Mouse (Mus musculus) kidney, postnatal 0 days (tissue): ENCODE measurements around the gene Syt15. TPM values are rescaled to one million over a fixed set of nuclear protein-coding genes. Genes with fewer than 3 reads are reported as not detected.
"Not testable (repeated sequence)": the region's sequence is repeated elsewhere in the genome, so short reads cannot be mapped to it uniquely, and the experiment has no call there.

Experiments
- ATAC-seq: fragments of 200-750 bp; cut with Nextera tagmentation; replicated peaks from 2 replicates; pipeline ENCODE4 v1.8.0; 2017; ENCODE audit warnings: low read depth, moderate number of reproducible peaks, moderate TSS enrichment, moderate library complexity; ENCODE audit not compliant: low FRiP score
- DNase-seq: peaks from one replicate; pipeline ENCODE4 v3.0.0-alpha.2; 2016; ENCODE audit warnings: low spot score
- H3K27ac ChIP-seq: fragments of 300-500 bp; sonication (generic); 2 replicates; pipeline ENCODE4 v1.5.1; 2014; ENCODE audit warnings: mild to moderate bottlenecking
- H3K27me3 ChIP-seq: fragments of 300-500 bp; sonication (generic); 2 replicates; pipeline ENCODE4 v1.6.1; 2014; ENCODE audit warnings: low read length, mixed read lengths; ENCODE audit not compliant: insufficient read depth
- H3K36me3 ChIP-seq: fragments of 300-500 bp; sonication (generic); 2 replicates; pipeline ENCODE4 v1.6.1; 2014; ENCODE audit warnings: low read length, mixed read lengths; ENCODE audit not compliant: insufficient read depth
- H3K4me1 ChIP-seq: fragments of 300-500 bp; sonication (generic); replicated peaks from 2 replicates; pipeline ENCODE4 v1.6.1; 2014; ENCODE audit warnings: antibody characterized with exemption, low read length, mixed read lengths; ENCODE audit not compliant: insufficient read depth
- H3K4me2 ChIP-seq: fragments of 300-500 bp; sonication (generic); 2 replicates; pipeline ENCODE4 v1.6.1; 2014; ENCODE audit warnings: mild to moderate bottlenecking, low read length, moderate library complexity, mixed read lengths
- H3K4me3 ChIP-seq: fragments of 300-500 bp; sonication (generic); replicated peaks from 2 replicates; pipeline ENCODE4 v1.5.1; 2014; ENCODE audit warnings: low read depth, low read length
- H3K9ac ChIP-seq: fragments of 300-500 bp; sonication (generic); 2 replicates; pipeline ENCODE4 v1.6.1; 2014; ENCODE audit warnings: low read depth, low read length
- H3K9me3 ChIP-seq: fragments of 300-500 bp; sonication (generic); replicated peaks from 2 replicates; pipeline ENCODE4 v1.6.1; 2016; ENCODE audit warnings: low read length, inconsistent platforms, mixed read lengths
- CTCF ChIP-seq: IDR thresholded peaks from 2 replicates; pipeline ENCODE4 v1.5.1; 2016; ENCODE audit warnings: antibody characterized with exemption, low read depth, mild to moderate bottlenecking, moderate library complexity
- WGBS: fragments of 180-500 bp; shearing (Covaris S2); extraction: QIAGEN DNeasy Blood & Tissue Kit; methylation state at CpG from one replicate; pipeline ENCODE4 v1.1.7; 2014; 5-methylcytosine and 5-hydroxymethylcytosine counted together
- polyA plus RNA-seq: library from polyadenylated mRNA; unstranded; fragments of >200 nt; fragmentation: Nextera tagmentation; extraction: Ambion mirVana; gene quantifications from 2 replicates; pipeline ENCODE4 v1.2.1, GENCODE M21; 2015

Syt15 gene
- polyA plus RNA-seq, 1 experiment from 2014 or later = 0.76 TPM

- WGBS = 87% methylated on average over 4 of the region's 4 CpGs
- TF ChIP-seq CTCF = no peak
Observed at GRCm38 (mm10) chr14:34253261-34253660, 33.9 kb downstream of the Syt15 start.

GRCm38 (mm10) chr14:34258525-34258924 lies 39.1 kb downstream of the Syt15 start:
- not testable (repeated sequence) for H3K27ac ChIP-seq, H3K4me1 ChIP-seq, DNase-seq, H3K4me2 ChIP-seq, H3K4me3 ChIP-seq, H3K36me3 ChIP-seq, H3K9ac ChIP-seq, H3K9me3 ChIP-seq, ATAC-seq, H3K27me3 ChIP-seq
- whole genome bisulfite sequencing = 67% methylated on average over 3 of the region's 3 CpGs

More at GRCm38 (mm10) chr14:34253261-34253660, 33.9 kb downstream of the Syt15 start:
- Histone ChIP-seq H3K9ac (no peak overlapping the region), H3K4me2 (no peak overlapping the region), H3K27ac (no peak overlapping the region), H3K27me3 (no peaks in the 10 kb centered on the region), H3K4me3 (no peak overlapping the region), H3K9me3 (no peaks in the 10 kb centered on the region), H3K4me1 (no peaks in the 10 kb centered on the region), H3K36me3 (no peaks in the 10 kb centered on the region)
- DNase-seq = no peak
- no peak for ATAC-seq

- H3K27me3 ChIP-seq = no peaks in the 10 kb centered on the region
- H3K4me2 ChIP-seq = no peak overlapping the region
- H3K27ac ChIP-seq = 0 out of 2 replicates have a peak overlapping the region, but pooled peaks have one; percentile 1
- no peak for TF ChIP-seq CTCF
- no peak for ATAC-seq
- no peaks in the 10 kb centered on the region for H3K9me3 ChIP-seq
- DNase-seq = peak; percentile 33
- no peak overlapping the region for H3K9ac ChIP-seq
- WGBS = 45% methylated on average over 9 of the region's 9 CpGs
- H3K4me3 ChIP-seq = no peak overlapping the region
- no peaks in the 10 kb centered on the region for H3K36me3 ChIP-seq
- H3K4me1 ChIP-seq = no peaks in the 10 kb centered on the region; the same call in 1 of the 2 replicates
Observed at GRCm38 (mm10) chr14:34268046-34268445, 48.7 kb downstream of the Syt15 start.

GRCm38 (mm10) chr14:34273280-34273679 lies 53.9 kb downstream of the Syt15 start:
- Histone ChIP-seq H3K9ac (no peak overlapping the region), H3K4me1 (no peaks in the 10 kb centered on the region; the same call in 1 of the 2 replicates), H3K27ac (no peak overlapping the region), H3K4me3 (no peak overlapping the region), H3K27me3 (no peaks in the 10 kb centered on the region), H3K9me3 (no peaks in the 10 kb centered on the region), H3K4me2 (no peak overlapping the region), H3K36me3 (no peaks in the 10 kb centered on the region)
- 41% methylated on average over 2 of the region's 2 CpGs for WGBS
- peak; percentile 87 for TF ChIP-seq CTCF
- DNase-seq (peak; percentile 79), ATAC-seq (no peak)

GRCm38 (mm10) chr14:34274141-34274540 lies 54.7 kb downstream of the Syt15 start:
- Histone ChIP-seq H3K4me1 (no peaks in the 10 kb centered on the region; the same call in 1 of the 2 replicates), H3K36me3 (no peaks in the 10 kb centered on the region), H3K9ac (no peak overlapping the region), H3K4me3 (no peak overlapping the region), H3K4me2 (no peak overlapping the region), H3K9me3 (no peaks in the 10 kb centered on the region), H3K27me3 (no peaks in the 10 kb centered on the region), H3K27ac (no peak overlapping the region)
- ATAC-seq (no peak), DNase-seq (no peak)
- WGBS = 95% methylated on average over 3 of the region's 3 CpGs
- no peak for TF ChIP-seq CTCF

GRCm38 (mm10) chr14:34275225-34275624 lies 55.8 kb downstream of the Syt15 start:
- no peaks in the 10 kb centered on the region; the same call in 1 of the 2 replicates for H3K4me1 ChIP-seq
- ATAC-seq (peak; percentile 49; the same call in 1 of the 2 replicates), DNase-seq (no peak)
- H3K9me3 ChIP-seq = no peaks in the 10 kb centered on the region
- no peak overlapping the region for H3K4me3 ChIP-seq
- TF ChIP-seq CTCF = no peak
- no peaks in the 10 kb centered on the region for H3K36me3 ChIP-seq
- no peak overlapping the region for H3K9ac ChIP-seq
- 65% methylated on average over 4 of the region's 4 CpGs for WGBS
- no peak overlapping the region for H3K27ac ChIP-seq
- no peaks in the 10 kb centered on the region for H3K27me3 ChIP-seq
- no peak overlapping the region for H3K4me2 ChIP-seq

- ATAC-seq (no peak), DNase-seq (no peak)
- Histone ChIP-seq H3K27me3 (no peaks in the 10 kb centered on the region), H3K4me3 (no peak overlapping the region), H3K4me1 (no peaks in the 10 kb centered on the region; the same call in 1 of the 2 replicates), H3K36me3 (no peaks in the 10 kb centered on the region), H3K9me3 (no peaks in the 10 kb centered on the region), H3K4me2 (no peak overlapping the region), H3K27ac (no peak overlapping the region), H3K9ac (no peak overlapping the region)
- TF ChIP-seq CTCF = no peak
- WGBS = 46% methylated on average over 4 of the region's 4 CpGs
Observed at GRCm38 (mm10) chr14:34279726-34280125, 60.3 kb downstream of the Syt15 start.

Other genes starting within 250 kb of the Syt15 start
- gene Zfp488, start 240.8 kb upstream of the Syt15 start, polyA plus RNA-seq = not detected in 2 replicates
- gene Gm30083, start 204.4 kb upstream of the Syt15 start, polyA plus RNA-seq = not detected in 2 replicates
- gene Gm5460, start 202.8 kb upstream of the Syt15 start, polyA plus RNA-seq = not detected in 2 replicates
- gene Antxrl, start 166.9 kb upstream of the Syt15 start, polyA plus RNA-seq = not detected in 2 replicates
- 1.4 and 2.2 TPM in 2 replicates for gene Anxa8, start 133.6 kb upstream of the Syt15 start, polyA plus RNA-seq
- not detected in 2 replicates for gene A630023A22Rik, start 116.8 kb upstream of the Syt15 start, polyA plus RNA-seq
- gene Npy4r, start 67.1 kb upstream of the Syt15 start, polyA plus RNA-seq = 0.09 and 0.19 TPM in 2 replicates
- gene Gprin2, start 17.9 kb upstream of the Syt15 start, polyA plus RNA-seq = 0.62 and 0.79 TPM in 2 replicates
- 11.5 and 11.8 TPM in 2 replicates for gene Shld2, start 90.9 kb downstream of the Syt15 start, polyA plus RNA-seq
- gene Glud1, start 91.1 kb downstream of the Syt15 start, polyA plus RNA-seq = 160 and 161 TPM in 2 replicates
- 8.1 and 15.2 TPM in 2 replicates for gene Fam25c, start 135.8 kb downstream of the Syt15 start, polyA plus RNA-seq
- 5.3 and 5.5 TPM in 2 replicates for gene Sncg, start 155.2 kb downstream of the Syt15 start, polyA plus RNA-seq
- gene Mmrn2, start 155.9 kb downstream of the Syt15 start, polyA plus RNA-seq = 16.2 and 17.1 TPM in 2 replicates